Mouse (Mus musculus) kidney, embryonic 15.5 days (tissue): ENCODE measurements around the gene Ptprd. TPM values are rescaled to one million over a fixed set of nuclear protein-coding genes. Genes with fewer than 3 reads are reported as not detected.
A peak's percentile ranks its signal among the peaks of the same experiment; 100 is the strongest.

Experiments
- ATAC-seq: fragments of 200-750 bp; cut with Nextera tagmentation; replicated peaks from 2 replicates; pipeline ENCODE4 v1.8.0; 2017; ENCODE audit warnings: moderate TSS enrichment; ENCODE audit not compliant: low FRiP score
- H3K27ac ChIP-seq: fragments of 300-500 bp; sonication (generic); 2 replicates; pipeline ENCODE4 v1.5.1; 2015; ENCODE audit warnings: mild to moderate bottlenecking, inconsistent platforms
- H3K27me3 ChIP-seq: fragments of 300-500 bp; sonication (generic); 2 replicates; pipeline ENCODE4 v1.6.1; 2015; ENCODE audit warnings: inconsistent platforms
- H3K36me3 ChIP-seq: fragments of 300-500 bp; sonication (generic); 2 replicates; pipeline ENCODE4 v1.6.1; 2015; ENCODE audit warnings: inconsistent platforms
- H3K4me1 ChIP-seq: fragments of 300-500 bp; sonication (generic); 2 replicates; pipeline ENCODE4 v1.6.1; 2015; ENCODE audit warnings: inconsistent platforms
- H3K4me2 ChIP-seq: fragments of 300-500 bp; sonication (generic); 2 replicates; pipeline ENCODE4 v1.6.1; 2015; ENCODE audit warnings: moderate library complexity, mild to moderate bottlenecking, inconsistent platforms
- H3K4me3 ChIP-seq: fragments of 300-500 bp; sonication (generic); replicated peaks from 2 replicates; pipeline ENCODE4 v1.5.1; 2015; ENCODE audit warnings: mild to moderate bottlenecking, inconsistent platforms
- H3K9ac ChIP-seq: fragments of 300-500 bp; sonication (generic); 2 replicates; pipeline ENCODE4 v1.6.1; 2015; ENCODE audit warnings: mild to moderate bottlenecking, inconsistent platforms
- H3K9me3 ChIP-seq: fragments of 300-500 bp; sonication (generic); replicated peaks from 2 replicates; pipeline ENCODE4 v1.6.1; 2016; ENCODE audit warnings: inconsistent platforms
- WGBS: fragments of 180-500 bp; shearing (Covaris S2); methylation state at CpG from one replicate; pipeline ENCODE4 v1.1.7; 2015; ENCODE audit warnings: mixed read lengths; 5-methylcytosine and 5-hydroxymethylcytosine counted together
- polyA plus RNA-seq: library from polyadenylated mRNA; unstranded; fragments of >200 nt; fragmentation: Nextera tagmentation; extraction: Ambion mirVana; gene quantifications from 2 replicates; pipeline ENCODE4 v1.2.1, GENCODE M21; 2015

Gene Ptprd
- polyA plus RNA-seq, 1 experiment from 2014 or later = 21.6 TPM

- Histone ChIP-seq H3K4me3 (no peak overlapping the region), H3K9ac (no peak overlapping the region), H3K9me3 (no peaks in the 10 kb centered on the region), H3K36me3 (no peaks in the 10 kb centered on the region), H3K27me3 (no peaks in the 10 kb centered on the region), H3K4me2 (no peak overlapping the region), H3K4me1 (peaks cover 7% of the 10 kb centered on the region; the same call in 1 of the 2 replicates), H3K27ac (no peak overlapping the region)
- WGBS = 60% methylated on average over 5 of the region's 5 CpGs
- ATAC-seq = no peak
These were observed 1825.9 kb downstream of the Ptprd start for GRCm38 (mm10) chr4:76385818-76386217.

- H3K4me3 ChIP-seq = no peak overlapping the region
- ATAC-seq = no peak
- H3K27me3 ChIP-seq = no peaks in the 10 kb centered on the region
- H3K9ac ChIP-seq = no peak overlapping the region
- H3K4me1 ChIP-seq = peaks cover 12% of the 10 kb centered on the region; the same call in 1 of the 2 replicates
- no peak overlapping the region for H3K27ac ChIP-seq
- 71% methylated on average over 6 of the region's 6 CpGs for WGBS
- H3K4me2 ChIP-seq = no peak overlapping the region
- H3K9me3 ChIP-seq = no peaks in the 10 kb centered on the region
- no peaks in the 10 kb centered on the region for H3K36me3 ChIP-seq
These were observed 1831.3 kb downstream of the Ptprd start for GRCm38 (mm10) chr4:76380312-76380917.

- Histone ChIP-seq H3K36me3 (no peaks in the 10 kb centered on the region), H3K9me3 (no peaks in the 10 kb centered on the region), H3K4me2 (peak overlapping the region; percentile 48), H3K9ac (no peak overlapping the region), H3K27me3 (no peaks in the 10 kb centered on the region), H3K4me1 (peaks cover 43% of the 10 kb centered on the region), H3K27ac (peak overlapping the region; percentile 74), H3K4me3 (no peak overlapping the region)
- peak; percentile 76 for ATAC-seq
- 35% methylated on average over 4 of the region's 4 CpGs for WGBS
These were observed 1841.5 kb downstream of the Ptprd start for GRCm38 (mm10) chr4:76370041-76370880.

- no peaks in the 10 kb centered on the region for H3K36me3 ChIP-seq
- peak overlapping the region; percentile 74 for H3K27ac ChIP-seq
- peak overlapping the region; percentile 48 for H3K4me2 ChIP-seq
- H3K27me3 ChIP-seq = no peaks in the 10 kb centered on the region
- H3K9ac ChIP-seq = no peak overlapping the region
- H3K9me3 ChIP-seq = no peaks in the 10 kb centered on the region
- WGBS = 9% methylated on average over 3 of the region's 3 CpGs
- H3K4me1 ChIP-seq = peaks cover 43% of the 10 kb centered on the region
- H3K4me3 ChIP-seq = no peak overlapping the region
- ATAC-seq = peak; percentile 69
These were observed 1842.7 kb downstream of the Ptprd start for GRCm38 (mm10) chr4:76369101-76369500.

GRCm38 (mm10) chr4:76368291-76368690 is 1843.5 kb downstream of the Ptprd start:
- 89% methylated on average over 2 of the region's 2 CpGs for WGBS
- no peak overlapping the region for H3K4me3 ChIP-seq
- no peak for ATAC-seq
- no peak overlapping the region for H3K4me2 ChIP-seq
- peaks cover 43% of the 10 kb centered on the region for H3K4me1 ChIP-seq
- no peaks in the 10 kb centered on the region for H3K27me3 ChIP-seq
- H3K36me3 ChIP-seq = no peaks in the 10 kb centered on the region
- H3K9ac ChIP-seq = no peak overlapping the region
- H3K9me3 ChIP-seq = no peaks in the 10 kb centered on the region
- H3K27ac ChIP-seq = peak overlapping the region; percentile 74

GRCm38 (mm10) chr4:76367285-76367684 is 1844.5 kb downstream of the Ptprd start:
- WGBS = 79% methylated on average over 3 of the region's 3 CpGs
- no peak overlapping the region for H3K4me3 ChIP-seq
- no peak overlapping the region for H3K4me2 ChIP-seq
- no peaks in the 10 kb centered on the region for H3K27me3 ChIP-seq
- no peak for ATAC-seq
- H3K9me3 ChIP-seq = no peaks in the 10 kb centered on the region
- H3K4me1 ChIP-seq = peaks cover 43% of the 10 kb centered on the region
- no peak overlapping the region for H3K27ac ChIP-seq
- H3K9ac ChIP-seq = no peak overlapping the region
- H3K36me3 ChIP-seq = no peaks in the 10 kb centered on the region

- Histone ChIP-seq H3K36me3 (no peaks in the 10 kb centered on the region), H3K4me1 (peaks cover 44% of the 10 kb centered on the region), H3K4me3 (no peak overlapping the region), H3K9ac (no peak overlapping the region), H3K27ac (0 out of 2 replicates have a peak overlapping the region, but pooled peaks have one; percentile 0), H3K27me3 (no peaks in the 10 kb centered on the region), H3K9me3 (no peaks in the 10 kb centered on the region), H3K4me2 (no peak overlapping the region)
- WGBS = 64% methylated on average over 4 of the region's 4 CpGs
- no peak for ATAC-seq
These were observed 1845.9 kb downstream of the Ptprd start for GRCm38 (mm10) chr4:76365871-76366270.

- Histone ChIP-seq H3K4me2 (no peak overlapping the region), H3K4me1 (peaks cover 11% of the 10 kb centered on the region), H3K27me3 (no peaks in the 10 kb centered on the region), H3K27ac (no peak overlapping the region), H3K36me3 (no peaks in the 10 kb centered on the region), H3K4me3 (no peak overlapping the region), H3K9me3 (no peaks in the 10 kb centered on the region), H3K9ac (no peak overlapping the region)
- no peak for ATAC-seq
- WGBS = 48% methylated on average over 1 of the region's 1 CpGs
These were observed 1850.2 kb downstream of the Ptprd start for GRCm38 (mm10) chr4:76361546-76361945.

- Histone ChIP-seq H3K27me3 (no peaks in the 10 kb centered on the region), H3K4me3 (no peak overlapping the region), H3K36me3 (no peaks in the 10 kb centered on the region), H3K4me2 (no peak overlapping the region), H3K9ac (no peak overlapping the region), H3K27ac (no peak overlapping the region), H3K4me1 (peaks cover 24% of the 10 kb centered on the region), H3K9me3 (no peaks in the 10 kb centered on the region)
- 89% methylated on average over 2 of the region's 2 CpGs for WGBS
- ATAC-seq = no peak
These were observed 1857.6 kb downstream of the Ptprd start for GRCm38 (mm10) chr4:76354167-76354566.

GRCm38 (mm10) chr4:76352468-76352867 is 1859.3 kb downstream of the Ptprd start:
- no peaks in the 10 kb centered on the region for H3K36me3 ChIP-seq
- no peak overlapping the region for H3K4me2 ChIP-seq
- 71% methylated on average over 1 of the region's 1 CpGs for WGBS
- no peaks in the 10 kb centered on the region for H3K9me3 ChIP-seq
- ATAC-seq = no peak
- H3K4me1 ChIP-seq = peaks cover 25% of the 10 kb centered on the region
- no peak overlapping the region for H3K27ac ChIP-seq
- H3K27me3 ChIP-seq = no peaks in the 10 kb centered on the region
- no peak overlapping the region for H3K4me3 ChIP-seq
- H3K9ac ChIP-seq = no peak overlapping the region

GRCm38 (mm10) chr4:76351201-76351979 is 1860.4 kb downstream of the Ptprd start:
- Histone ChIP-seq H3K36me3 (no peaks in the 10 kb centered on the region), H3K27me3 (no peaks in the 10 kb centered on the region), H3K4me3 (no peak overlapping the region), H3K27ac (peak overlapping the region; percentile 38), H3K9me3 (no peaks in the 10 kb centered on the region), H3K4me1 (peaks cover 25% of the 10 kb centered on the region), H3K4me2 (no peak overlapping the region), H3K9ac (no peak overlapping the region)
- peak; percentile 83 for ATAC-seq
- 18% methylated on average over 8 of the region's 8 CpGs for WGBS
